Mouse (Mus musculus): ENCODE results near the gene Nav3. TPM values are rescaled to one million over a fixed set of nuclear protein-coding genes. Genes with fewer than 3 reads are reported as not detected.

Nav3 gene
- polyA plus RNA-seq, 1 experiment, result 1.5 TPM

DNA sequence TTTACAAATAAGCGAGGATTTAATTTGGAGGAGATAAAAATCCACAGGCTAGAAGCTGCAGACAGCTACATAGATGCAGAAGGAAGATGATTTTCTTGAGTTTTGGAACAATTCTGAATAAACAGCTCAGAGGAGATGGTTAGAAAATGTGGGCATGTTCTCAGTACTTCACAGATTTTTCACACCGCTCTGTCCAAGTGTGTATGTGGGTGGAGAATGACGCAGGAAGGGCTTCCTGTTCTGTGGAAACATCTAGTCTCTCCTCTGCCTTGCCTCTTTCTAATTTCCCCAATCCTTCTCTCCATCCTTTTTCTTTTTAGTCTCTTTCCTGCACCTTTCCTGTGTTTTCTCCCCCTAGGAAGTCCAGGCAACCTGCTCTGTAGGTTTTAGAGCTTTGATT lies 812.4 kb downstream of the Nav3 start:
- H3K4me3 ChIP-seq (ENCODE audit: insufficient read depth, low read depth, low read length), result no peak overlapping the region
- no peaks in the 10 kb centered on the region for H3K4me1 ChIP-seq (ENCODE audit: control insufficient read depth, insufficient read depth, insufficient read length, low read length)
- no peak overlapping the region for H3K27ac ChIP-seq (replicated peaks; ENCODE audit: low read depth, low read length)

- H3K4me3 ChIP-seq (ENCODE audit: insufficient read depth, low read depth, low read length), result no peak overlapping the region
- no peaks in the 10 kb centered on the region for H3K4me1 ChIP-seq (ENCODE audit: control insufficient read depth, insufficient read depth, insufficient read length, low read length)
- H3K27ac ChIP-seq (replicated peaks; ENCODE audit: low read depth, low read length), result no peak overlapping the region
These were observed 814.2 kb downstream of the Nav3 start for GRCm38 (mm10) chr10:109641806-109642205.

GRCm38 (mm10) chr10:109637702-109638101 lies 818.3 kb downstream of the Nav3 start:
- no peaks in the 10 kb centered on the region for H3K4me1 ChIP-seq (ENCODE audit: control insufficient read depth, insufficient read depth, insufficient read length, low read length)
- no peak overlapping the region for H3K4me3 ChIP-seq (ENCODE audit: insufficient read depth, low read depth, low read length)
- H3K27ac ChIP-seq (replicated peaks; ENCODE audit: low read depth, low read length), result no peak overlapping the region

Measured in brown adipose tissue, adult 24 weeks (tissue).